Mouse (Mus musculus) myocyte (in vitro differentiated cells): Measurements from ENCODE around the gene Grtp1.

Experiments used
- E2F4 ChIP-seq: IDR thresholded peaks from one replicate; pipeline ENCODE4 v1.6.1; 2011; ENCODE audit warnings: mild to moderate bottlenecking, control low read depth, moderate library complexity; ENCODE audit not compliant: insufficient read depth
- MAX ChIP-seq: IDR thresholded peaks from one replicate; pipeline ENCODE4 v1.6.1; 2011; ENCODE audit warnings: low read depth, mild to moderate bottlenecking, control low read depth
- MYOG ChIP-seq, 3 experiments: IDR thresholded peaks; one replicate each; pipeline ENCODE4 v1.6.1; 2011; ENCODE audit warnings: control low read depth in 2 of 3, low read depth in 2 of 3, mild to moderate bottlenecking in 2 of 3; ENCODE audit not compliant: insufficient read length in 2 of 3, control insufficient read depth in 1 of 3, insufficient read depth in 1 of 3
- POLR2A ChIP-seq: IDR thresholded peaks from one replicate; pipeline ENCODE4 v1.6.1; 2011; ENCODE audit warnings: low read depth, mild to moderate bottlenecking, control low read depth, moderate library complexity; ENCODE audit not compliant: insufficient read length
- POLR2AphosphoS2 ChIP-seq: IDR thresholded peaks from one replicate; pipeline ENCODE4 v1.6.1; 2011; ENCODE audit warnings: low read depth, control low read depth; ENCODE audit not compliant: insufficient read length
- SRF ChIP-seq: IDR thresholded peaks from one replicate; pipeline ENCODE4 v1.6.1; 2011; ENCODE audit warnings: low read depth; ENCODE audit not compliant: control insufficient read depth, insufficient read length
- TCF12 ChIP-seq: IDR thresholded peaks from one replicate; pipeline ENCODE4 v1.6.1; 2011; ENCODE audit warnings: mild to moderate bottlenecking, control low read depth; ENCODE audit not compliant: poor library complexity, insufficient read depth, severe bottlenecking
- TCF3 ChIP-seq: IDR thresholded peaks from one replicate; pipeline ENCODE4 v1.6.1; 2011; ENCODE audit warnings: low read depth, control low read depth; ENCODE audit not compliant: insufficient read length
- USF1 ChIP-seq: IDR thresholded peaks from one replicate; pipeline ENCODE4 v1.6.1; 2011; ENCODE audit warnings: low read depth, mild to moderate bottlenecking, control low read depth, moderate library complexity

DNA sequence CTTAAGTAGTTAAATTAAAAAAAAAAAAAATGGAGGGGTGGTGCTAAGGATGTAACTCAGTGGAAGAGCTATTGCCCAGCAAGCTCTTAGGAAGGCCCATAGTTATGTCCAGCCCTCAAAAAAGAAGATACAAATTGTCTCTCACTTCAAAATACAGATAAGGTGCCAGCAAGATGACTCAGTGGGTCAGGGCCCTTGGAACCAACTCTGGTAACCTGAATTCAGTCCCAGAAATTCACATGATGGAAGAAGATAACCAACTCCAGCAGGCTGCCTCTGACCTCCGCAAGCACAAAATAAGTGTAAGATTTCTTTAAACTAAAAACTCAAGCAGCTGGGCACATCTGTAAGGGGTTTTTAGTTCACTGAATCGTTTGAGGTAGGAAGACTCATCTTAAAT is 51.9 kb downstream of the Grtp1 start:
- TF ChIP-seq TCF12, result no peak
- TF ChIP-seq MAX, result no peak
- TF ChIP-seq TCF3, result no peak
- no peak for TF ChIP-seq POLR2A
- no peak for TF ChIP-seq USF1
- TF ChIP-seq E2F4, result no peak
- no peak for TF ChIP-seq SRF
- TF ChIP-seq MYOG (IDR thresholded peaks at IDR 0.05; ENCODE audit: control insufficient read depth in 1 of 3, insufficient read depth in 1 of 3, insufficient read length in 2 of 3, low read depth in 2 of 3), result no peak
- TF ChIP-seq POLR2AphosphoS2, result no peak
